In the genomic region with DNA sequence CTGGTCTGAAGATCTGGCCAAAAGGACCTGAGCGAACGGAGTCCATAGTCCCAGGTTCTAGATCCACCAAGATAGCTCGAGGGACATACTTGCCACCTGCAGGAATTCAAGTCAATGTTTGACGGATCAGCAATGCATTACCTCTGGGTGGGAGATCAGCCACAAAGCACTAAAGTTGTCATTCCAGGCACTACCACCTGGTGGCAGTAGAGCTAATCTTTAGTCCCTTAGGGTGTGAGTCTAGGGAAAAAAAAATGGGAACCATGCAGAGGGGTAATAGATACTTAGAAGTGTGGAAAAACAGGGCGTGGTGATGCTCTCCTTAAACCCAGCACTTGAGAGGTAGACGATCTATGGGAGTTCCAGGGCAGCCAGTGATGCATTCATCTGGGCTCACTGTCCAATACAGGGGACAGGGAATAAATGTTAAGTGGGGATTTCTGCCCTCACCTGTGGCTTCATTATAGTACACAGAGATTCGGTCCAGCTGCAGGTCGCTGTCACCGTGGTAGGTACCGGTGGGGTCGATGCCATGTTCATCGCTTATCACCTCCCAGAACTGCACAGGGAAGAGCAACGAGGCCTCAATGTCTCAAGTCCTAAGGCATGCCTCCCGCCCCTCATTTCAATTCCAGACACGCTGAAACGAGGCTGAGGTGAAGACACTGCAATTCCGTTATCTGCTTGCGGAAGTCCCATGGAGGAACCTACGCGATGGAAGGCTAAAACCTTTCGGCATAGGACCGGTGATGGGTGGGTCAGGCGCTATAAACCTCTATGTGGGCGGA, we compare ENCODE assay signal across 8 mouse cellular contexts. TPM values are rescaled to one million over a fixed set of nuclear protein-coding genes. Genes with fewer than 3 reads are reported as not detected.
DNase-seq lines count a peak whose midpoint lies in the region; ATAC-seq lines count a peak whose summit lies in the region.

No protein-coding gene starts in this region.

- H3K9ac ChIP-seq in hindbrain, embryonic 12.5 days: peak overlapping the region; percentile 97

- no peaks in the 10 kb centered on the region for H3K9me3 ChIP-seq in hindbrain, embryonic 12.5 days (replicated peaks)

- H3K4me2 ChIP-seq in hindbrain, embryonic 12.5 days (replicated peaks): peak overlapping the region; percentile 79

- no peak for ATAC-seq in hindbrain, embryonic 12.5 days (ENCODE audit: low FRiP score)

- DNase-seq in NIH3T3 (ENCODE audit: low read depth): peak; percentile 96
- peak; percentile 93 to 96 for DNase-seq in cerebellum, postnatal 10 days
- peak; percentile 81 to 97 for DNase-seq in frontal cortex, adult 2 months (ENCODE audit: extremely low spot score in 1 of 2, low spot score in 1 of 2)
- peak; percentile 69 to 93 for DNase-seq in layer of hippocampus, postnatal 25 days (ENCODE audit: extremely low spot score in 1 of 2, low spot score in 1 of 2)
- peak; percentile 92 for DNase-seq in lung, postnatal 14 days
- DNase-seq in retina, postnatal 1 day: peak; percentile 94
- DNase-seq in thymus, postnatal 4 days: peak; percentile 88

- H3K27me3 ChIP-seq in hindbrain, embryonic 12.5 days: no peaks in the 10 kb centered on the region

- H3K27ac ChIP-seq in hindbrain, embryonic 12.5 days: peak overlapping the region; percentile 99

- WGBS in hindbrain, embryonic 12.5 days: 9% methylated on average over 24 of the region's 24 CpGs

- H3K4me3 ChIP-seq in hindbrain, embryonic 12.5 days: peak overlapping the region; percentile 80

- H3K36me3 ChIP-seq in hindbrain, embryonic 12.5 days: peaks cover 47% of the 10 kb centered on the region

- H3K4me1 ChIP-seq in hindbrain, embryonic 12.5 days: peaks cover 37% of the 10 kb centered on the region

RNA-seq across cellular contexts. Expression of gene Tubb5, which starts 1.7 kb away (rescaled TPM):
- polyA plus RNA-seq in frontal cortex, adult 2 months (2012; rRNA removed): 447 and 519 TPM in 2 replicates
- polyA plus RNA-seq in hindbrain, embryonic 12.5 days (2016; fragmentation: Nextera tagmentation; extraction: Ambion mirVana): 1,505 and 1,511 TPM in 2 replicates
- 100 to 1,000 TPM; 381 to 413 TPM for total RNA-seq in layer of hippocampus, postnatal 25 days (2021)

RNA-seq across cellular contexts. Expression of gene Mdc1, which starts 4.9 kb away (rescaled TPM):
- polyA plus RNA-seq in frontal cortex, adult 2 months (2012; rRNA removed): 9.9 and 11.0 TPM in 2 replicates
- polyA plus RNA-seq in hindbrain, embryonic 12.5 days (2016; fragmentation: Nextera tagmentation; extraction: Ambion mirVana): 14.4 and 18.2 TPM in 2 replicates
- 10 to 100 TPM; 12.1 to 16.5 TPM for total RNA-seq in layer of hippocampus, postnatal 25 days (2021)

RNA-seq across cellular contexts. Expression of gene Flot1, which starts 13.3 kb away (rescaled TPM):
- polyA plus RNA-seq in frontal cortex, adult 2 months (2012; rRNA removed): 178 and 209 TPM in 2 replicates
- 50.9 and 60.3 TPM in 2 replicates for polyA plus RNA-seq in hindbrain, embryonic 12.5 days (2016; fragmentation: Nextera tagmentation; extraction: Ambion mirVana)
- 100 to 1,000 TPM; 122 to 132 TPM for total RNA-seq in layer of hippocampus, postnatal 25 days (2021)

RNA-seq across cellular contexts. Expression of gene Ier3, which starts 14.9 kb away (rescaled TPM):
- polyA plus RNA-seq in frontal cortex, adult 2 months (2012; rRNA removed): 11.2 and 14.5 TPM in 2 replicates
- polyA plus RNA-seq in hindbrain, embryonic 12.5 days (2016; fragmentation: Nextera tagmentation; extraction: Ambion mirVana): 5.8 and 6.3 TPM in 2 replicates
- 1 to 10 TPM; 3.2 to 5.1 TPM for total RNA-seq in layer of hippocampus, postnatal 25 days (2021)

RNA-seq across cellular contexts. Expression of gene Nrm, which starts 24.7 kb away (rescaled TPM):
- polyA plus RNA-seq in frontal cortex, adult 2 months (2012; rRNA removed): 8.8 and 9.0 TPM in 2 replicates
- polyA plus RNA-seq in hindbrain, embryonic 12.5 days (2016; fragmentation: Nextera tagmentation; extraction: Ambion mirVana): 36.0 and 36.9 TPM in 2 replicates
- 1 to 10 TPM; 2.1 to 3.5 TPM for total RNA-seq in layer of hippocampus, postnatal 25 days (2021)
